Mouse (Mus musculus) MEL (cell line): ENCODE measurements around the gene Fbxw2. TPM values are rescaled to one million over a fixed set of nuclear protein-coding genes. Genes with fewer than 3 reads are reported as not detected.
A peak's percentile ranks its signal among the peaks of the same experiment; 100 is the strongest.
"Not testable (repeated sequence)": the region's sequence is repeated elsewhere in the genome, so short reads cannot be mapped to it uniquely, and the experiment has no call there.

Source experiments
- DNase-seq: peaks from one replicate; pipeline ENCODE4 v3.0.0; 2011; ENCODE audit warnings: low read depth, low spot score
- H3K27ac ChIP-seq: 2 replicates; pipeline ENCODE4 v1.5.1; 2012; ENCODE audit warnings: low read depth, mild to moderate bottlenecking, control low read depth, low read length, moderate library complexity; ENCODE audit not compliant: control insufficient read depth
- H3K27me3 ChIP-seq, 2 experiments: fragments of 150-350 bp in 1 of 2; sonication (generic) in 1 of 2; 2 replicates each; pipeline ENCODE4 v1.6.1; 2012; ENCODE audit warnings: low read length in 2 of 2, mild to moderate bottlenecking in 2 of 2, improper control_type of control experiment in 1 of 2, moderate library complexity in 1 of 2; ENCODE audit not compliant: insufficient read depth in 2 of 2, control insufficient read depth in 1 of 2
- H3K36me3 ChIP-seq, 2 experiments: 2 replicates each; pipeline ENCODE4 v1.6.1; 2012 to 2014; ENCODE audit warnings: low read length in 2 of 2, improper control_type of control experiment in 1 of 2, inconsistent platforms in 1 of 2, mild to moderate bottlenecking in 1 of 2; ENCODE audit not compliant: insufficient read depth in 2 of 2, control insufficient read depth in 1 of 2
- H3K4me1 ChIP-seq, 2 experiments: fragments of 150-350 bp in 1 of 2; sonication (generic) in 1 of 2; 2 replicates each; pipeline ENCODE4 v1.6.1; 2012; ENCODE audit warnings: low read length in 2 of 2, improper control_type of control experiment in 1 of 2, mild to moderate bottlenecking in 1 of 2; ENCODE audit not compliant: insufficient read depth in 2 of 2, control insufficient read depth in 1 of 2
- H3K4me3 ChIP-seq, 2 experiments: fragments of 150-350 bp in 1 of 2; sonication (generic) in 1 of 2; 2 replicates each; pipeline ENCODE4 v1.5.1; 2012; ENCODE audit warnings: low read depth in 2 of 2, low read length in 2 of 2, mild to moderate bottlenecking in 2 of 2, moderate library complexity in 2 of 2, control low read depth in 1 of 2, improper control_type of control experiment in 1 of 2; ENCODE audit not compliant: control insufficient read depth in 1 of 2, insufficient read depth in 1 of 2
- H3K79me2 ChIP-seq: 2 replicates; pipeline ENCODE4 v1.6.1; 2012; ENCODE audit warnings: mild to moderate bottlenecking, low read length, moderate library complexity; ENCODE audit not compliant: control insufficient read depth, poor library complexity, insufficient read depth
- H3K9ac ChIP-seq: 2 replicates; pipeline ENCODE4 v1.6.1; 2012; ENCODE audit warnings: low read depth, mild to moderate bottlenecking, control low read depth, low read length, moderate library complexity; ENCODE audit not compliant: control insufficient read depth, poor library complexity, severe bottlenecking
- H3K9me3 ChIP-seq: fragments of 150-350 bp; sonication (generic); replicated peaks from 2 replicates; pipeline ENCODE4 v1.6.1; 2012; ENCODE audit warnings: mild to moderate bottlenecking, low read length, improper control_type of control experiment, moderate library complexity; ENCODE audit not compliant: insufficient read depth
- CHD1 ChIP-seq: IDR thresholded peaks from 2 replicates; pipeline ENCODE4 v1.6.1; 2012; ENCODE audit warnings: low read depth, mild to moderate bottlenecking, inconsistent platforms, low read length, improper control_type of control experiment
- ETS1 ChIP-seq: IDR thresholded peaks from 2 replicates; pipeline ENCODE4 v1.6.1; 2012; ENCODE audit warnings: low read depth, mild to moderate bottlenecking, inconsistent platforms, low read length, improper control_type of control experiment, moderate library complexity
- GATA1 ChIP-seq: IDR thresholded peaks from 2 replicates; pipeline ENCODE4 v1.6.1; 2011; ENCODE audit warnings: low read depth, low read length, improper control_type of control experiment
- JUND ChIP-seq: IDR thresholded peaks from 2 replicates; pipeline ENCODE4 v1.6.1; 2011; ENCODE audit warnings: low read depth, mild to moderate bottlenecking, improper control_type of control experiment, low read length
- KAT2A ChIP-seq: conservative IDR thresholded peaks from 2 replicates; pipeline ENCODE4 v1.6.1; 2012; ENCODE audit warnings: low read depth, low read length, improper control_type of control experiment, inconsistent platforms
- MAFK ChIP-seq: IDR thresholded peaks from 2 replicates; pipeline ENCODE4 v1.6.1; 2011; ENCODE audit warnings: low read depth, mild to moderate bottlenecking, low read length, improper control_type of control experiment, borderline replicate concordance
- MAX ChIP-seq: IDR thresholded peaks from 2 replicates; pipeline ENCODE4 v1.6.1; 2011; ENCODE audit warnings: low read length, improper control_type of control experiment
- MEF2A ChIP-seq: IDR thresholded peaks from 2 replicates; pipeline ENCODE4 v1.6.1; 2014; ENCODE audit warnings: low read depth, mild to moderate bottlenecking, inconsistent platforms, low read length, improper control_type of control experiment; ENCODE audit not compliant: poor library complexity, insufficient replicate concordance, severe bottlenecking; ENCODE audit errors: extremely low read depth
- NRF1 ChIP-seq: IDR thresholded peaks from 2 replicates; pipeline ENCODE4 v1.6.1; 2014; ENCODE audit warnings: low read depth, mild to moderate bottlenecking, inconsistent platforms, low read length, improper control_type of control experiment, moderate library complexity; ENCODE audit not compliant: poor library complexity, insufficient read depth, severe bottlenecking
- SIN3A ChIP-seq: IDR thresholded peaks from 2 replicates; pipeline ENCODE4 v1.6.1; 2012; ENCODE audit warnings: low read length, improper control_type of control experiment, inconsistent platforms
- TAL1 ChIP-seq: IDR thresholded peaks from 2 replicates; pipeline ENCODE4 v1.6.1; 2012; ENCODE audit warnings: mild to moderate bottlenecking, inconsistent platforms, low read length, moderate library complexity, mixed read lengths
- TCF12 ChIP-seq: IDR thresholded peaks from 2 replicates; pipeline ENCODE4 v1.6.1; 2014; ENCODE audit warnings: low read depth, mild to moderate bottlenecking, inconsistent platforms, low read length, improper control_type of control experiment, moderate library complexity
- polyA plus RNA-seq, 2 experiments: library from polyadenylated mRNA; stranded (reverse) in 1 of 2; unstranded in 1 of 2; fragments of >175 nt in 1 of 2; fragments of >200 nt in 1 of 2; gene quantifications; 2 replicates each; pipeline versions ENCODE4 v1.2.1 to v1.2.4; 2012; ENCODE audit warnings: low replicate concordance in 2 of 2, low read depth in 1 of 2; ENCODE audit not compliant: insufficient read length in 2 of 2, insufficient read depth in 1 of 2, missing spikeins in 1 of 2
- total RNA-seq: library from RNA; depleted of rRNA; stranded (reverse); fragments of 300-350 nt; gene quantifications from 2 replicates; pipeline ENCODE4 v1.2.3, GENCODE M21; 2012

Fbxw2 gene
- total and polyA plus RNA-seq, 3 experiments, result 43.7 to 101 (median 49.7) TPM

DNA sequence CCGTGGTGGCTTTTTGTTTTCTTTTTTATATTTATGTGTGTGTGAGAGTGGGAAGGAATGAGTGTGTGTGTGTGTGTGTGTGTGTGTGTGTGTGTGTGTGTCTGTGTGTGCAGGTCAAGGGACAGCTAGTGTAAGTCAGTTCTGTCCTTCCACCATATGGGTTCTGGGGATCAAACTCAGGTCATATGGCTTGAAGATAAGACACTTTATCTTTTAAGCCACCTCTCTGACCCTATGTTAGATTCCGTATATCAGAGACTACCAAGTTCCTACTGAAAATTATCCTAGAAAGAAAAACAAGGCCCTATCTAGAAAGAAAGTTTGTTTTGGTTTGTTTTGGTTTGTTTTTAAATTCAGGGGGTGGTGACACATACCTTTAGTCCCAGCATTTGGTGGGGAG, 63.9 kb downstream of the Fbxw2 start:
- Histone ChIP-seq H3K79me2 (no peaks in the 10 kb centered on the region), H3K9ac (no peak overlapping the region), H3K9me3 (no peaks in the 10 kb centered on the region), H3K4me3 (no peak overlapping the region), H3K36me3 (no peaks in the 10 kb centered on the region; a peak in 1 of 4 replicates), H3K27ac (no peak overlapping the region), H3K27me3 (no peaks in the 10 kb centered on the region), H3K4me1 (peaks cover 3 to 5% of the 10 kb centered on the region in 2 experiments; a peak in 2 of 4 replicates)
- TF ChIP-seq ETS1, result 0 out of 2 replicates have a peak, but pooled peaks have one; percentile 13
- TF ChIP-seq SIN3A, result no peak
- TF ChIP-seq TAL1, result no peak; the same call in 1 of the 2 replicates
- no peak for TF ChIP-seq GATA1
- TF ChIP-seq KAT2A, result no peak
- no peak for TF ChIP-seq MAX
- TF ChIP-seq NRF1, result no peak
- TF ChIP-seq MEF2A, result no peak
- no peak for TF ChIP-seq CHD1
- TF ChIP-seq MAFK, result no peak
- TF ChIP-seq TCF12, result peak; percentile 45; the same call in 1 of the 2 replicates
- no peak for DNase-seq

DNA sequence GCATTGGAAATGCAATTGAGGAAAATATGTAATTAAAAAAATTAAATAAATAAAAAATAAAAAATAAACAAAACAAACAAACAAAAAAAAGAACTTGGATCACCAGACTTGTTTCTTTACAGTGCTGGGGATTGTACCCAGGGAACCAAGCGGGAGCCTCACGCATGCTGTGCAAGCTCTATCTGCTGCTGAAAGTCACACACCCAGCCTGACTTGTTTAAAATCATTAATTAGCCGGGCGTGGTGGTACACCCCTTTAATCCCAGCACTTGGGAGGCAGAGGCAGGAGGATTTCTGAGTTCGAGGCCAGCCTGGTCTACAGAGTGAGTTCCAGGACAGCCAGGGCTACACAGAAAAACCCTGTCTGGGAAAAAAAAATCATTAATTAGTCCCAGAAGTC, 64.8 kb downstream of the Fbxw2 start:
- DNase-seq, H3K79me2 ChIP-seq, H3K9ac ChIP-seq, H3K27me3 ChIP-seq, H3K36me3 ChIP-seq, H3K9me3 ChIP-seq, H3K27ac ChIP-seq, H3K4me3 ChIP-seq, H3K4me1 ChIP-seq: not testable (repeated sequence)

DNA sequence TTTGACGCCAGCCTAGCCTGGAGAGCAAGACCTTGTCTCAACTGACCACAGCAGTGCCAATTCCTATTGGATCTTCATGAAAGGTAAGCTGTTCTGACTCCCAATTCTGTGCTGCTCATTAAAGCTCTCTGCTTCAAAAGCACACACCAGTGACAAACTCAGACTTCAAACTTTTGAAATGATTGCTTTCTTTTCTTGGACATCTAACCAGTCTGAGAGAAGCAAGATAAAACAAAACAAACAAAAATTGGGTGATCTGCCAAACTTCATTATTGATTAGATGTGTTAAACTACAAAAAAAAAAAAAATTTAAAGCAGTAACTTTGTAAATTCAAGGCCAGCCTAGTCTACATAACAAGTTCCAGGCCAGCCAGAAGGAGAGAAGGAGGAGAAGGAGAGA, 68.8 kb downstream of the Fbxw2 start:
- Histone ChIP-seq H3K9me3 (no peaks in the 10 kb centered on the region), H3K4me3 (no peak overlapping the region), H3K27me3 (peaks cover 0 to 2% of the 10 kb centered on the region in 2 experiments; a peak in 2 of 4 replicates), H3K36me3 (peaks cover 0 to 5% of the 10 kb centered on the region in 2 experiments; a peak in 2 of 4 replicates), H3K9ac (no peak overlapping the region), H3K79me2 (peaks cover 17% of the 10 kb centered on the region), H3K4me1 (peaks cover 3 to 7% of the 10 kb centered on the region in 2 experiments; a peak in 2 of 4 replicates), H3K27ac (no peak overlapping the region)
- DNase-seq, result no peak
- TF ChIP-seq TAL1 (no peak), JUND (no peak)
